8 mouse cellular contexts compared by ENCODE assay signal in genomic region chr4:154639126-154639525, GRCm38 (mm10). TPM values are rescaled to one million over a fixed set of nuclear protein-coding genes. Genes with fewer than 3 reads are reported as not detected.
DNase-seq lines count a peak whose midpoint lies in the region; ATAC-seq lines count a peak whose summit lies in the region.
"Had no signal": no experiment of that assay in that cellular context is flagged by ENCODE, and none has a peak within 500 bp of the region (broad histone marks: within the 10 kb centered on the region; RNA-seq: fewer than 3 reads in every experiment).

No protein-coding gene starts in this region.

- peak overlapping the region; percentile 88 for H3K4me2 ChIP-seq in forebrain, embryonic 13.5 days

- peak overlapping the region; percentile 98 for H3K9ac ChIP-seq in forebrain, embryonic 13.5 days

- no peak for ATAC-seq in forebrain, embryonic 13.5 days
- no peak for ATAC-seq in CD4-positive, CD25-positive, alpha-beta regulatory T cell, adult 4 months
- ATAC-seq in cerebellum, adult (ENCODE audit: insufficient number of reproducible peaks, low FRiP score, low TSS enrichment): no peak

- peaks cover 63% of the 10 kb centered on the region for H3K27me3 ChIP-seq in forebrain, embryonic 13.5 days

- WGBS in forebrain, embryonic 13.5 days: 5% methylated on average over 7 of the region's 7 CpGs

- no peaks in the 10 kb centered on the region for H3K36me3 ChIP-seq in forebrain, embryonic 13.5 days (ENCODE audit: poor library complexity, severe bottlenecking)

- H3K4me3 ChIP-seq in forebrain, embryonic 13.5 days: peak overlapping the region; percentile 80

- DNase-seq in embryo, embryonic 11 days: peak; percentile 74
- DNase-seq in kidney, adult 11 months: peak; percentile 74
- peak; percentile 55 for DNase-seq in lung, postnatal 14 days
- no peak for DNase-seq in right cerebral cortex, postnatal 36 days (ENCODE audit: low spot score in 2 of 2)

- H3K27ac ChIP-seq in forebrain, embryonic 13.5 days: no peak overlapping the region; the same call in 1 of the 2 replicates

- H3K4me1 ChIP-seq in forebrain, embryonic 13.5 days: peaks cover 68% of the 10 kb centered on the region

- no peaks in the 10 kb centered on the region for H3K9me3 ChIP-seq in forebrain, embryonic 13.5 days (replicated peaks)

RNA-seq across cellular contexts. Expression of gene Prdm16, which starts 2.5 kb away (rescaled TPM):
- polyA plus RNA-seq in forebrain, embryonic 13.5 days (2015; fragmentation: Nextera tagmentation; extraction: Ambion mirVana): 37.6 and 41.3 TPM in 2 replicates
- 1 to 10 TPM; 2.2 to 2.7 TPM for polyA plus RNA-seq in CD4-positive, CD25-positive, alpha-beta regulatory T cell, adult 4 months (2017; shearing (Covaris generic))

RNA-seq across cellular contexts. Expression of gene Actrt2, which starts 28.5 kb away (rescaled TPM):
- not detected in 2 replicates for polyA plus RNA-seq in forebrain, embryonic 13.5 days (2015; fragmentation: Nextera tagmentation; extraction: Ambion mirVana)
- polyA plus RNA-seq in CD4-positive, CD25-positive, alpha-beta regulatory T cell, adult 4 months (2017; shearing (Covaris generic)): not detected
- polyA plus RNA-seq: liver, embryonic 16.5 days had no signal

Comparison
In these comparisons a context has a peak if more than half of its experiments do, and no peak if none do; other contexts are left out.
1. DNase-seq: peak in embryo, embryonic 11 days (single experiment), kidney, adult 11 months (single experiment) and lung, postnatal 14 days (single experiment); none in right cerebral cortex, postnatal 36 days (0 of 2).
2. RNA of gene Prdm16, which starts 2.5 kb away (polyA plus RNA-seq): 37.6 to 41.3 TPM in forebrain, embryonic 13.5 days; 2.2 to 2.7 TPM in CD4-positive, CD25-positive, alpha-beta regulatory T cell, adult 4 months; every median in the first group is over 10 times any median in the second.